Mouse (Mus musculus) adrenal gland, adult 8-10 months (tissue): ENCODE results near the gene Zfp933. TPM values are rescaled to one million over a fixed set of nuclear protein-coding genes. Genes with fewer than 3 reads are reported as not detected.
"Not testable (repeated sequence)": the region's sequence is repeated elsewhere in the genome, so short reads cannot be mapped to it uniquely, and the experiment has no call there.

Source experiments
- DNase-seq: peaks from one replicate; pipeline ENCODE4 v3.0.0; 2022
- total RNA-seq, 4 experiments: library from RNA; stranded (reverse); gene quantifications; 2 replicates each; pipeline ENCODE4 v1.2.4; 2022

Gene Zfp933
- total RNA-seq, 4 experiments from 2014 or later: 36.0 to 78.9 (median 42.2) TPM

DNA sequence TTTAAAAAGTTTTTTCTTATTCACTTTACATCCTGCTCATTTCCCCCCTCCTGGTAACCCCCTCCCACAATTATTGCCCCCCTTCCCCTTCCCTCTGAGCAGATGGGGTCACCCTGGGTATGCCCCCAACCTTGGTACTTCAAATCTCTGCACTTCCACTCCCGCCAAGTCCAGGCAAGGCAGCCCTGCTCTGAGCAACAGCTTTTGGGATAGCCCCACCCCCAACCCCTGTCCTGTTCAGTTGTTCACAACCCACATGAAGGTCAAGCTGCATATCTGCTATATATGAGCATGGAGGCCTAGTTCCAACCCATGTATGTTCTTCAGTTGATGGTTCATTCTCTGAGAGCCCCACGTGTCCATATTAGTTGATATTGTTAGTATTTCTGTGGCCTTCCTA lies 2.6 kb upstream of the Zfp933 start:
- no peak for DNase-seq

DNA sequence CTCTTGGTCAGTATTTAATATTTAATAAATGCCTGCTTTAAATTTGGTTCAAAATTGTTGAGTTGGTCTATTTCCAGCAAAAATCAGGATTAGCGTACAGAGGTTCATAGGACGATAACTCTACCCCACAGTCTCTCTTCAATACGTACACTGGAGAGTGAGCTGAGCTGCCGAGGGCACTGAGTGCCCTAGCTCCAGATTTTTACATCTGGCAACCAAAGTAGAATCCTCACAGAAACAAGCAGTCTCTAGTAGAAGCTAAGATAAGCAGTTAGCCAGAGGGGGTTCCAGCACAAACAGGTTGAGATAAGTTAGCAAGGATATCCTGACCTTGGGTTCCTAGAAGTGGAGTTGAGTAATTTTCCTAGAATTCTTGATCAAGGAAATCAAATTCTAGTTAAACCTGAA lies 422 bp upstream of the Zfp933 start:
- DNase-seq: no peak

DNA sequence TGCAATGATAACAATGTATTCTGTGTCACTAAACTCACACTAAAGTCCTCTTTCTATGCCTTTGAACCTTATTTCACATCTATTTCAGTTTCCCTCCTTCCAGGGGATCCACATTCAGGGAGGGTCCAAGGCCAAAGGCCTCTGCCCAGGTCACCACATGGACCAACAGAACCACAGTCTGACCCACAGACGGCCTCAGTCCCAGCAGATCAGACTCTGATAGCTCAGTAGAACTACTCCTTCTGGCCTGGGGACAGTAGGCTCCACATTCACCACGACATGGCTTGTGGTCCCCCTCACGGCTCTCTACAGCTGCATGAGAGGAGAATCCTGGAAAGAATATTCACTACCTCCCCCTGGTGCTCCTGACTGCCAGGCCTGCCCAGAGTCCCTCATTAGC lies 5.3 kb downstream of the Zfp933 start:
- DNase-seq: no peak

DNA sequence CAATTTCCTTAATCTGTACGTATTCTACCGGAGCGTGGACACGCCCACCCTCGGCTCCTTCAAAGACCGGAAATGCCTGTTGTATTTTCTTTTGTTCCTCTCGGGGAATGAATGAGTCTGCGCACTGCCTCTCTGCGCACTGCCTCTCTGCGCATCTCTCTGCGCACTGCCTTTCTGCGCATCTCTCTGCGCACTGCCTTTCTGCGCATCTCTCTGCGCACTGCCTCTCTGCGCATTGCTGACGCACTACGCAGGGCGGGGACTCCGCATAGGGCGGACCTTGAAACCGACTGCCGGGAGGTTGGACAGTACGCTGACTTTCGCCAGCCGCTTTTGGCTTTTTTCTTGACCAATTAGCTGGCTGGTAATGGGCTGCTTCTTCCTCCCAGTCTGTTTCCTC lies 8.9 kb downstream of the Zfp933 start:
- not testable (repeated sequence) for DNase-seq

DNA sequence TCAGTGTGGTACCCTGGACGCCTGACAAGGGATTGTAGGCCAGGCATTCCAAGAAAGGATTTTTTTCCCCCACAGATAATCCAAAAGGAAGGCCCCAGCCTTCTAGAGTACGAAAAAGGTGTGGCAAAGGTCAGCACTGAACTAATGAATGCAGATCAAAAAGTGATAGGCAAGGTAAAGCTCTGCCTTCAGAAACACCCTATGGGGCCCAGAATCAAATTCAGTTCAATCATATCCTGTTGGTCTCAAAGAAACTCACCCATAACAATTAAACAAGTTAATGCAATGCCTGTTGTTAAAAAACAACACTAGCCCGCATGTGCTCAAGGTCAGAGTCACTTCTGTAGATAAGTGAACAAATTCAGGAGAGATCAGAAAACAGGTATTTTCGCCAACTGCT lies 23.8 kb downstream of the Zfp933 start:
- DNase-seq: no peak

DNA sequence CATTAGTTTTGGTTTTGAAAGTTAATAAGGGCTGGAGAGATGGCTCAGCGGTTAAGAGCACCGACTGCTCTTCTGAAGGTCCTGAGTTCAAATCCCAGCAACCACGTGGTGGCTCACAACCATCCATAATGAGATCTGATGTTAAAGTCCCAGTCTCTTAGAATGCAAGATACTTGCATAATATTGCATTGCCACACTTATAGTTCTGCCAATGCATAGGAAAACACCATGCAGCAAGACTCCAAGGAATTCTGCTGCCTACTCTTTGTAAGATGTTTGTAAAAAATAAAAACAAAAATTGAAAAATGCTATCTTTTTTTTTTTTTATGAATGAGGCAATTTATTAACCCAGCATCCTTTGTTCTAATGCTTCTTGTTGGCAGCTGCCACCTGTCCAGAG lies 26.8 kb downstream of the Zfp933 start:
- not testable (repeated sequence) for DNase-seq

DNA sequence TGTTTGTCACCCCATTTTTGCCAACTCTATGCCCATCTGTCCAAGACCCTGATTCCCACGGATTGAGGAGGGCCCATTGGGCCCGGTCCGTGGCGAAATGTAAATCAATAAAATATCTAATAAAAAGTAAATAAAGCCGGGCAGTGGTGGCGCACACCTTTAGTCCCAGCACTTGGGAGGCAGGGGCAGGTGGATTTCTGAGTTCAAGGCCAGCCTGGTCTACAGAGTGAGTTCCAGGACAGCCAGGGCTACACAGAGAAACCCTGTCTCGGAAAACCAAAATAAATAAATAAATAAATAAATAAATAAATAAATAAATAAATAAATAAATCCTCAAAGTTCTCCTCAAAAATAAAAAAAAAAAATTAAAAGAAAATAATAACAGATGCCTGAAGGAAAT lies 28.5 kb downstream of the Zfp933 start:
- DNase-seq: not testable (repeated sequence)

DNA sequence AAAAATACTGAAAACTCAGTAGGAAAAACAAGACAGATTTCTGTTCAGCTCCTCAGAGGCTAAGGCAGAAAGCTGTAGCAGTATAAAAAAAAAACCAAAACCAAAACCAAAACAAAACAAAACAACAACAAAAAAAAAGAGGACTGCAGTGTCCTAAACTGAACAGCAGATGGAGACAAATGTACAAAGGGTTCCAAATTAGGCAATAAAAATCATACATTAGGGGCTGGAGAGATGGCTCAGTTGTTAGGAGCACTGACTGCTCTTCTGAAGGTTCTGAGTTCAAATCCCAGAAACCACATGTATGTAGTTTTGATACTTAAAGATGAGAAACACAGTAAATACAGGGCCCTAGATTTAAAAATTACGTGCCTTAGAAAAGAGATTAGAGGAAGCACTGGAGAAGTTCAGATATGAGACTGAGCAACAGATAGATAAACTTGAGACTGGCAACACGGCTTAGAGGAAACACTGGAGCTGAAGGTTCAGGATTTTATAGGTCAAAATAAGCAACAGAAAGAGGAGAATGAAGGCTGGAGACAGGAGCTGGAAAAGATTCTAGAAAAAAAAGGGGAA lies 33.5 kb downstream of the Zfp933 start:
- DNase-seq: no peak

DNA sequence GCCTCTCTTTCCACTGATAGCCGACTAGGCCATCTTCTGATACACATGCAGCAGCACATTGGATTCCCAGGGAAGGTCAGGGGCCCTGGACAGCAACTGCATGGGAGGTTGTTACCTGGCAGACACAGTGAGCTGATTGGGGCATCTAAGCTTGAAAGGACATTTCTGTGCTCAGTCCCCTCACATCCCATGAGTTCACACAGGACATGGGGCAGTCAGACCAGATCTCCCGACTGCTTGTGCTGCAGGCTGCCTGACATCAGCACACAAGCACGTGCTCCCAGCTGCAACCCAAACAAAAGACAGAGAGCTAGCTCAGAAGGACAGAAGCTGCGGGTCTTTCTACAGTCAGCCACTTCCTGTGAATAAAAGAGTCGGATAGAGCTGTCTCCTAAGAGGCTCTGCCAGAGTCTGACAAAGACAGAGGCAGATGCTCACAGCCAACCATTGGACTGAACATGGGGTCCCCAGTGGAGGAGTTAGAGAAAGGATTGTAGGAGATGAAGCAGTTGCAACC lies 34.9 kb downstream of the Zfp933 start:
- DNase-seq: no peak

DNA sequence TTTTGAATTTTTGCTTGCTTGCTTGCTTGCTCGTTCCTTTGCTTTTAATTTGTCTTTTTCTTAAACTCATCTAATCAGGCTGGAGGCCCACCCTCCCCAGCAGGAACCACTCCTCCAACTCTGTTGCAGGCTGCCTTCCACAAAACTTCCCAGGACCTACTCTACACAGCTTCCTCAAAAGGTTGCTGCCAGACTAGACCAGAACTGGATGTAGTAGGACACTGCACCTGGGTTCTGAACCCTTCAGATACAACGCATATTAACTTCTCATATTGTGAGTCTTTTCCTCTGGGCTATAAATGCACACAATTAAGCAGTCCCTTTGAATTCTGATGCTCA lies 38.2 kb downstream of the Zfp933 start:
- DNase-seq: not testable (repeated sequence)

DNA sequence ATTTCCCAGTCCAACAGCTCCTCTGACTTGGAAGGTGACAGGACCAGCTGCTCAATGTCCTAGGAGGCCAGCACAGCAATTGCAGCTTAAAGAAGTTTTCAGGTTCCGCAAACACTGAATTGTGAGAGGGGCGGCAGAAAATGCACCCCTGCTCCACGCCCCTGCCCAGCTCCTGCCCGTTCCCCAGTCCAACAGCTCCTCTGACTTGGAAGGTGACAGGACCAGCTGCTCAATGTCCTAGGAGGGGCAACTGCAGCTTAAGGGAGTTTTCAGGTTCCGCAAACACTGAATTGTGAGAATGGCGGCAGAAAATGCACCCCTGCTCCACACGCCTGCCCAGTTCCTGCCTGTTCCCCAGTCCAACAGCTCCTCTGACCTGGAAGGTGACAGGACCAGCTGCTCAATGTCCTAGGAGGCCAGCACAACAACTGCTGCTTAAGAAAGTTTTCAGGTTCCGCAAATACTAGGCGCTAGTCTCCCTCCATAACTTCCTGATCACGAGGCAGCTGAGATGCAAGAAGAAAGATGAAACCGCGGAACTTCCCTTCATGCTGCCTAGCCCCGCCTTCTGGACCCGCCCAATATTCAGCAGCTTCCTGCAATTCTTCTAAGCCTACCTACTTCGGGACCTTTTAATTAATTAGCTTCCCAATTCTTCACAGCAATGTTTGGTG lies 38.7 kb downstream of the Zfp933 start, which contains the start of gene Zfp984:
Gene Zfp984, minus strand, starts transcription at position 497 of the 674 bp plus-strand sequence.
- DNase-seq: not testable (repeated sequence)

DNA sequence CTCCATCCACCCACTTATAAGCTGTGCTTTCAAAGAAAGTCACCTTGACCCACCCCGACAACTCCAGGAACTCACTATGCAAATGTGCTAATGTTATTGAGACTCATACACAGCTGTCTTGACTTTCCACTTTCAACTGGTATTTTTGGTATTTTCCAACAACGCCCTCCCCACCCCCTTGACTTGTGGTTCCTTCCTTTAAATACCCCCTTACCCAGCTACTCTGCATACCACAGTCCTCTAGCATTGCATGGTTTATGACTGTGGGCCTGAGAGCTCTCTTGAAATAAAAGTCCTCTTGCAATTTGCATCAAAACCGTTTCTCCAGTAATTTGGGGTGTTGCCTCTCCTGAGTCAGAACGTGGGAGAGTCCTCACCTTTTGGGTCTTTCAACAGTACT lies 39.7 kb downstream of the Zfp933 start:
- not testable (repeated sequence) for DNase-seq

DNA sequence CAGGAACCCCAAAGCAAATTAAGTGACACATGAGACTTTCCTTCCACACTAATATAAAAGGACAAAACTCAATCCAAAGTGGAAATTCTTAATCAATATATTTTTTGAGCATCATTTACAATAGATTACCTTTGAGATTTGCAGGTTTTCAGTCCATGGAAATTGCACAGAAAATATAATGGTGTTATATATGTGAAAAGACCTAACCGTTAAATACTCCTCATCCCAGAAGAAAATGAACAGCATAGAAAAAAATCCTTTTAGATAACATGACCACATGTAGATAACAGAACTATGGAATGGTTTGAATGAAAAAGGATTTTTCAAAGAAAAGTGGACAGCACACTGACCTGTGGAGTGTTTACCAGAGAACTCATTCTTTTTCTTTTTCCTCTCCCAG lies 52.9 kb downstream of the Zfp933 start:
- DNase-seq: not testable (repeated sequence)

DNA sequence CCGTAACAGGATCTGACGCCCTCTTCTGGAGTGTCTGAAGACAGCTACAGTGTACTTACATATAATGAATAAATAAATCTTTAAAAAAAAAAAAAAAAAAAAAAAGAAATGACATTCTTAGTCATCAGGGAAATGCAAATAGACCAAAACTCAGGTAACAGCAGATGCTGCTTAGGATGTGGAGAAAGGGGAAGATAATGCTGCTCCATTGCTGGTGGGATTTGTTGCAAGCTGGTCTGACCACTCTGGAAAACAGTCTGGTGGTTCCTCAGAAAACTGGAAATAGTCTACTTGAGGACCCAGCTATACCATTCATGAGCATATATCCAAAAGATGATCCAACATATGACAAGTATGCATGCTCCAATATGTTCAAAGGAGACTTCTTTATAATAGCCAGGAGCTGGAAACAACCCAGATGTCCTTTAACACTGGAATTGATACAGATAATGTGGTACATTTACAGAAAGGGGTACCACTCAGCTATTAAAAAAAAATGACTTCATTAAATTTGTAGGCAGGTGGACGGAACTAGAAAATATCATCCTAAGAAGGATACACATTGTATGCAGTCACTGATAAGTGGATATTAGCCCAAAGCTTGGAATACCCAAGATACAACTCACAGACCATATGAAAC lies 54.0 kb downstream of the Zfp933 start:
- DNase-seq: not testable (repeated sequence)

DNA sequence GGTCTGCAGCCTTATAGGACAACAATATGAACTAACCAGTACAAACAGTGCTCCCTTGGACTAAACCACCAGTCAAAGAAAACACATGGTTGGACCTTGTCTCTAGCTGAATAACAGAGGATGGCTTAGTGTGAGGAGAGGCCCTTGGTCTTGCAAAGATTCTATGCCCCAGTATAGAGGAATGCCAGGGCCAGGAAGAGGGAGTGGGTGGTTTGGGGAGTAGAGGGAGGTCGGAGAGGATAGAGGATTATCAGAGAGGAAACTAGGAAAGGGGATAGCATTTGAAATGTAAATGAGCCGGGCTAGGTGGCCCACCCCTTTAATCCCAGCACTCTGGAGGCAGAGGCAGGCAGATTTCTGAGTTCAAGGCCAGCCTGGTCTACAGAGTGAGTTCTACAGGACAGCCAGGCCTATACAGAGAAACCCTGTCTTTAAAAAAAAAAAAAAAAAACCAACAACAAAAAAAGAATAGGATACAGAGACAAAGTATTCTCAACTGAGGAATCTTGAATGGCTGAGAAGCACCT lies 54.7 kb downstream of the Zfp933 start:
- not testable (repeated sequence) for DNase-seq

DNA sequence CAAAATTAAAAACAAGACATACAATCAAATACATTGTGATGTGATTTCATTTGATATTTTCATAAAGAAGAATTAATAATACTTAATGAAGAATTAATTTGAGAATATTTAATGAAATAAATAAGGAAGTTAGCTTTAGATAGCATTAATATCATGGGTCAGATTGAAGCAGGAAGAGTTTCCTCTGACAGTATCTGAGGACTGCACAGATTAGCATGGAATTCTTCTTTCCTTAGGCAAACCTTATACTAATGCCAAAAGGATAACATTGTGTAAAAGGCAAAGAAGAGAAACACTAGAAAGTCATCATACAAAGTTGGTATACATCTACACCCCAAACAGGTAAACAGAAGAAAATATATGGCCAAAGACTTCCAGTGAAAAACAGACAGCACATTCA lies 56.4 kb downstream of the Zfp933 start:
- not testable (repeated sequence) for DNase-seq

Other genes starting within 250 kb of the Zfp933 start
- 1 to 10 TPM; 2.9 to 4.2 (median 3.2) TPM for gene Zfp979, start 205.9 kb downstream of the Zfp933 start, total RNA-seq
- gene Zfp534, start 145.8 kb downstream of the Zfp933 start, total RNA-seq: under 1 TPM; 0.10 to 0.20 (median 0.12) TPM
- 1 to 10 TPM; 4.5 to 8.1 (median 5.5) TPM for gene Zfp984, start 38.6 kb downstream of the Zfp933 start, total RNA-seq
- 10 to 100 TPM; 18.4 to 33.8 (median 29.1) TPM for gene Miip, start 20.4 kb upstream of the Zfp933 start, total RNA-seq
- gene Fv1, start 20.6 kb upstream of the Zfp933 start, total RNA-seq: 10 to 100 TPM; 10.8 to 16.2 (median 13.3) TPM
- gene Mfn2, start 56.3 kb upstream of the Zfp933 start, total RNA-seq: 100 to 1,000 TPM; 119 to 236 (median 168) TPM
- 10 to 100 TPM; 31.2 to 44.5 (median 39.4) TPM for gene Plod1, start 88.4 kb upstream of the Zfp933 start, total RNA-seq
- gene 2510039O18Rik, start 92.5 kb upstream of the Zfp933 start, total RNA-seq: 10 to 100 TPM; 45.5 to 52.4 (median 47.4) TPM
- gene Nppb, start 137.4 kb upstream of the Zfp933 start, total RNA-seq: under 1 TPM in 1 of 4 experiments, not detected in 3; 0.40 TPM
- gene Nppa, start 152.4 kb upstream of the Zfp933 start, total RNA-seq: not detected
- gene Clcn6, start 190.5 kb upstream of the Zfp933 start, total RNA-seq: 10 to 100 TPM; 10.1 to 20.4 (median 15.8) TPM
- 10 to 100 TPM; 24.2 to 51.9 (median 36.7) TPM for gene Mthfr, start 190.7 kb upstream of the Zfp933 start, total RNA-seq
- 100 to 1,000 TPM; 117 to 136 (median 124) TPM for gene Agtrap, start 239.7 kb upstream of the Zfp933 start, total RNA-seq